Mouse (Mus musculus) liver, embryonic 15.5 days (tissue): Measurements from ENCODE around the gene Limd1. TPM values are rescaled to one million over a fixed set of nuclear protein-coding genes. Genes with fewer than 3 reads are reported as not detected.

ENCODE experiments used
- ATAC-seq: fragments of 200-750 bp; cut with Nextera tagmentation; 2 replicates; pipeline ENCODE4 v1.8.0; 2017; ENCODE audit warnings: moderate number of reproducible peaks, mild to moderate bottlenecking, moderate library complexity; ENCODE audit not compliant: insufficient read depth
- H3K27ac ChIP-seq: fragments of 300-500 bp; sonication (generic); replicated peaks from 2 replicates; pipeline ENCODE4 v1.5.1; 2015; ENCODE audit warnings: mild to moderate bottlenecking, inconsistent platforms
- H3K27me3 ChIP-seq: fragments of 300-500 bp; sonication (generic); 2 replicates; pipeline ENCODE4 v1.6.1; 2015; ENCODE audit warnings: mild to moderate bottlenecking, inconsistent platforms
- H3K36me3 ChIP-seq: fragments of 300-500 bp; sonication (generic); replicated peaks from 2 replicates; pipeline ENCODE4 v1.6.1; 2015; ENCODE audit warnings: moderate library complexity, mild to moderate bottlenecking, inconsistent platforms
- H3K4me1 ChIP-seq: fragments of 300-500 bp; sonication (generic); replicated peaks from 2 replicates; pipeline ENCODE4 v1.6.1; 2015; ENCODE audit warnings: inconsistent platforms
- H3K4me2 ChIP-seq: fragments of 300-500 bp; sonication (generic); 2 replicates; pipeline ENCODE4 v1.6.1; 2015; ENCODE audit warnings: moderate library complexity, mild to moderate bottlenecking, inconsistent platforms
- H3K4me3 ChIP-seq: fragments of 300-500 bp; sonication (generic); replicated peaks from 2 replicates; pipeline ENCODE4 v1.5.1; 2015; ENCODE audit warnings: mild to moderate bottlenecking, inconsistent platforms
- H3K9ac ChIP-seq: fragments of 300-500 bp; sonication (generic); 2 replicates; pipeline ENCODE4 v1.6.1; 2015; ENCODE audit warnings: moderate library complexity, mild to moderate bottlenecking, inconsistent platforms
- H3K9me3 ChIP-seq: fragments of 300-500 bp; sonication (generic); replicated peaks from 2 replicates; pipeline ENCODE4 v1.6.1; 2016; ENCODE audit warnings: inconsistent platforms
- WGBS: fragments of 180-500 bp; shearing (Covaris S2); methylation state at CpG from one replicate; pipeline ENCODE4 v1.1.7; 2015; ENCODE audit warnings: mixed read lengths; ENCODE audit not compliant: insufficient replicate concordance; 5-methylcytosine and 5-hydroxymethylcytosine counted together
- polyA plus RNA-seq: library from polyadenylated mRNA; unstranded; fragments of >200 nt; fragmentation: Nextera tagmentation; extraction: Ambion mirVana; gene quantifications from 2 replicates; pipeline ENCODE4 v1.2.1, GENCODE M21; 2015

Gene Limd1
- polyA plus RNA-seq, 1 experiment from 2014 or later = 22.8 TPM

- H3K27me3 ChIP-seq = no peaks in the 10 kb centered on the region
- H3K4me3 ChIP-seq = peak overlapping the region; percentile 90
- peak overlapping the region; percentile 93 for H3K27ac ChIP-seq
- H3K9me3 ChIP-seq = no peaks in the 10 kb centered on the region
- no peaks in the 10 kb centered on the region for H3K36me3 ChIP-seq
- WGBS = 44% methylated on average over 11 of the region's 11 CpGs
- peak overlapping the region; percentile 88 for H3K4me2 ChIP-seq
- no peak for ATAC-seq
- peak overlapping the region; percentile 96 for H3K9ac ChIP-seq
- peaks cover 52% of the 10 kb centered on the region for H3K4me1 ChIP-seq
Observed at GRCm38 (mm10) chr9:123530566-123531130, 52.1 kb downstream of the Limd1 start.

GRCm38 (mm10) chr9:123531234-123531633 is 52.7 kb downstream of the Limd1 start:
- Histone ChIP-seq H3K27me3 (no peaks in the 10 kb centered on the region), H3K4me2 (peak overlapping the region; percentile 88), H3K4me1 (peaks cover 51% of the 10 kb centered on the region), H3K9me3 (no peaks in the 10 kb centered on the region), H3K4me3 (peak overlapping the region; percentile 90), H3K27ac (no peak overlapping the region), H3K36me3 (no peaks in the 10 kb centered on the region), H3K9ac (peak overlapping the region; percentile 96; the same call in 1 of the 2 replicates)
- no peak for ATAC-seq

GRCm38 (mm10) chr9:123536613-123537012 is 58.1 kb downstream of the Limd1 start:
- Histone ChIP-seq H3K4me1 (peaks cover 20% of the 10 kb centered on the region), H3K36me3 (no peaks in the 10 kb centered on the region), H3K9me3 (no peaks in the 10 kb centered on the region), H3K4me3 (no peak overlapping the region), H3K4me2 (no peak overlapping the region), H3K9ac (no peak overlapping the region), H3K27ac (no peak overlapping the region), H3K27me3 (no peaks in the 10 kb centered on the region)
- WGBS = 91% methylated on average over 2 of the region's 2 CpGs
- ATAC-seq = no peak

- no peak overlapping the region for H3K27ac ChIP-seq
- no peak; the same call in 1 of the 2 replicates for ATAC-seq
- H3K9ac ChIP-seq = no peak overlapping the region
- H3K36me3 ChIP-seq = 0 out of 2 replicates have a peak, but pooled peaks cover 3% of the 10 kb centered on the region
- no peak overlapping the region for H3K4me3 ChIP-seq
- H3K9me3 ChIP-seq = no peaks in the 10 kb centered on the region
- no peaks in the 10 kb centered on the region for H3K27me3 ChIP-seq
- peaks cover 6% of the 10 kb centered on the region for H3K4me1 ChIP-seq
- H3K4me2 ChIP-seq = no peak overlapping the region
- 84% methylated on average over 4 of the region's 4 CpGs for WGBS
Observed at GRCm38 (mm10) chr9:123538189-123538588, 59.7 kb downstream of the Limd1 start.

- Histone ChIP-seq H3K9me3 (no peaks in the 10 kb centered on the region), H3K9ac (no peak overlapping the region), H3K4me3 (no peak overlapping the region), H3K4me2 (no peak overlapping the region), H3K27ac (no peak overlapping the region), H3K36me3 (peaks cover 6% of the 10 kb centered on the region), H3K27me3 (no peaks in the 10 kb centered on the region), H3K4me1 (peaks cover 3% of the 10 kb centered on the region; the same call in 1 of the 2 replicates)
- no peak for ATAC-seq
- 71% methylated on average over 1 of the region's 1 CpGs for WGBS
Observed at GRCm38 (mm10) chr9:123539093-123539492, 60.6 kb downstream of the Limd1 start.

- no peak overlapping the region for H3K4me3 ChIP-seq
- WGBS = 83% methylated on average over 2 of the region's 2 CpGs
- H3K9me3 ChIP-seq = no peaks in the 10 kb centered on the region
- H3K4me2 ChIP-seq = no peak overlapping the region
- peaks cover 6% of the 10 kb centered on the region for H3K36me3 ChIP-seq
- no peak overlapping the region for H3K27ac ChIP-seq
- no peak for ATAC-seq
- no peaks in the 10 kb centered on the region for H3K27me3 ChIP-seq
- no peak overlapping the region for H3K9ac ChIP-seq
- peaks cover 3% of the 10 kb centered on the region; the same call in 1 of the 2 replicates for H3K4me1 ChIP-seq
Observed at GRCm38 (mm10) chr9:123539823-123540222, 61.3 kb downstream of the Limd1 start.

- Histone ChIP-seq H3K9me3 (no peaks in the 10 kb centered on the region), H3K4me2 (no peak overlapping the region), H3K9ac (no peak overlapping the region), H3K36me3 (peaks cover 70% of the 10 kb centered on the region), H3K27ac (no peak overlapping the region), H3K4me3 (no peak overlapping the region), H3K4me1 (no peaks in the 10 kb centered on the region), H3K27me3 (no peaks in the 10 kb centered on the region)
- no peak for ATAC-seq
- WGBS = 78% methylated on average over 3 of the region's 3 CpGs
Observed at GRCm38 (mm10) chr9:123554599-123554998, 76.1 kb downstream of the Limd1 start.

Other genes with a start within 250 kb of the Limd1 start
- gene Tmem158, start 217.9 kb upstream of the Limd1 start, polyA plus RNA-seq = 2.0 and 2.1 TPM in 2 replicates
- gene Lars2, start 111.8 kb upstream of the Limd1 start, polyA plus RNA-seq = 577 and 617 TPM in 2 replicates
- 25.7 and 26.5 TPM in 2 replicates for gene Sacm1l, start 51.1 kb downstream of the Limd1 start, polyA plus RNA-seq
- 0.24 and 0.31 TPM in 2 replicates for gene Slc6a20b, start 153.9 kb downstream of the Limd1 start, polyA plus RNA-seq
- 0.16 and 0.26 TPM in 2 replicates for gene Ccr9, start 199.7 kb downstream of the Limd1 start, polyA plus RNA-seq
- gene Slc6a20a, start 200.2 kb downstream of the Limd1 start, polyA plus RNA-seq = 3.6 and 3.7 TPM in 2 replicates
- gene Lztfl1, start 239.0 kb downstream of the Limd1 start, polyA plus RNA-seq = 16.4 and 17.4 TPM in 2 replicates